27 mouse cellular contexts compared by ENCODE assay signal in the genomic region with DNA sequence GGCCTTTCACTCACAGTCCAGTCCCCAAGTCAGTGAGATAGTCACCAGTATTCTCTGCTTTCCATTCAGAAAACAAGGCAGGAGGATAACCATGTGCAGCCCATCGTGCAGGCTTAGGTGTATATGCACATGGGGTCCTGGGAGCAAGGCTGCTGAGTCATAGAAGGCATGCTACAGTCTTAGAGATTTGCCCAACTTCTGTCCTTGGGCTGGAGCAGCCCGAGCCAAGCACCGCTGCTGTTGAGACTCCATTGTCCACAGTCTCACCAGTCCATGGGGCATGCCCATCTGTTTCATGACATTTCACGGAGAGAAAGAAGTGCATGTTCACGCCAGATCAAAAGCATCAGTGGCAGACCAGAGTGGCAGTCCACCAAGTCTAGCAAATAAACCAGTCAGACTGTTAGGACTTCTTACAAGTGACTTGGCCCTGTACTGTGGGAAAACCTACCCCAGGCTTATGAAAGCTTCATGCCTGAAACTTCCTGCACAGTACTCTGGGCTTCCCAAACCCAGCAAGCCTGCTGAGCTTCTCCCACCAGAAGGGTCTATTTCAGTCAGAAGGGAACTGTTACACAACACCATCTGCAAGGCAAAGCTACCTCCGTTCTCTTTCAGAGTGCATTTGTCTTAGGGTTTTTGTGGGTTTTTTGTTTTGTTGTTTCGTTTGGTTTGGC. TPM values are rescaled to one million over a fixed set of nuclear protein-coding genes. Genes with fewer than 3 reads are reported as not detected.
DNase-seq lines count a peak whose midpoint lies in the region; ATAC-seq and TF ChIP-seq lines count a peak whose summit lies in the region.
"Had no signal": no experiment of that assay in that cellular context is flagged by ENCODE, and none has a peak within 500 bp of the region (broad histone marks: within the 10 kb centered on the region; RNA-seq: fewer than 3 reads in every experiment).

No protein-coding gene starts in this region.

- H3K4me3 ChIP-seq in cortical plate, adult 2 months (ENCODE audit: insufficient read depth, low read length): no peak overlapping the region
- H3K4me3 ChIP-seq: forebrain, embryonic 10.5 days; midbrain, embryonic 12.5 days; neural tube, embryonic 12.5 days had no signal

- peak overlapping the region; percentile 49 for H3K27ac ChIP-seq in cortical plate, adult 2 months (ENCODE audit: insufficient read depth, low read length)
- H3K27ac ChIP-seq: forebrain, embryonic 10.5 days; midbrain, embryonic 12.5 days; neural tube, embryonic 12.5 days had no signal

- peak; percentile 82 for ATAC-seq in frontal cortex, adult (ENCODE audit: low TSS enrichment)
- ATAC-seq in activated CD4-positive, CD25-positive, alpha-beta regulatory T cell, adult 4 months: no peak
- ATAC-seq: hindbrain, embryonic 16.5 days; intestine, embryonic 16.5 days; lung, postnatal 0 days had no signal

- intact Hi-C loops in left cerebral cortex, postnatal 14 days (cut with DNase I): no loop called here
- intact Hi-C loops in left cerebral cortex, postnatal 10 days (cut with DNase I): no loop called here

- no peak for DNase-seq in frontal cortex, postnatal 10 days (ENCODE audit: low spot score in 2 of 2)
- peak; percentile 58 to 79 for DNase-seq in left cerebral cortex, postnatal 14 days (ENCODE audit: low spot score in 2 of 2)
- no peak for DNase-seq in left cerebral cortex, postnatal 10 days (ENCODE audit: extremely low spot score in 1 of 2, low spot score in 2 of 2)
- DNase-seq in adrenal gland, adult 8-10 months: peak; percentile 58
- no peak for DNase-seq in ovary, postnatal 10 days (ENCODE audit: low spot score)
- DNase-seq: cerebellum, adult 18-20 months; cerebellum, postnatal 36 days; gastrocnemius, postnatal 14 days; kidney, postnatal 4 days; liver; thymus, adult 18-20 months had no signal

- peaks cover 6% of the 10 kb centered on the region for H3K4me1 ChIP-seq in cortical plate, adult 2 months (ENCODE audit: control insufficient read depth, insufficient read depth, low read length)
- H3K4me1 ChIP-seq: forebrain, embryonic 10.5 days; midbrain, embryonic 12.5 days; neural tube, embryonic 12.5 days had no signal

- no peak for TF ChIP-seq CTCF in cortical plate, adult 2 months (IDR thresholded peaks at IDR 0.05; ENCODE audit: extremely low read depth, insufficient read depth, low read length)

- TF ChIP-seq POLR2A in cortical plate, adult 2 months (IDR thresholded peaks at IDR 0.05; ENCODE audit: extremely low read depth, insufficient read depth, low read length): no peak

RNA-seq across cellular contexts. Expression of gene Ppm1f, which starts 22.3 kb away (rescaled TPM):
- total RNA-seq in left cerebral cortex, postnatal 14 days (2021): 10 to 100 TPM; 34.3 TPM
- 10 to 100 TPM; 25.2 to 25.7 TPM for total RNA-seq in left cerebral cortex, postnatal 10 days (2021)
- total RNA-seq in adrenal gland, adult 8-10 months (2022): 10 to 100 TPM; 42.1 to 54.6 (median 43.1) TPM
- polyA plus RNA-seq in cortical plate, adult 2 months (2012; rRNA removed): 41.7 and 43.9 TPM in 2 replicates
- polyA plus RNA-seq in activated CD4-positive, CD25-positive, alpha-beta regulatory T cell, adult 4 months (2017; shearing (Covaris generic)): 10 to 100 TPM in 1 of 2 experiments, 1 to 10 TPM in 1; 9.3 to 14.4 TPM

RNA-seq across cellular contexts. Expression of gene Vpreb1, which starts 47.9 kb away (rescaled TPM):
- not detected for total RNA-seq in left cerebral cortex, postnatal 14 days (2021)
- total RNA-seq in left cerebral cortex, postnatal 10 days (2021): not detected
- total RNA-seq in adrenal gland, adult 8-10 months (2022): under 1 TPM in 2 of 4 experiments, not detected in 2; 0.77 to 0.81 TPM
- 0.38 and 0.47 TPM in 2 replicates for polyA plus RNA-seq in cortical plate, adult 2 months (2012; rRNA removed)
- 1 to 10 TPM; 1.1 to 2.2 TPM for polyA plus RNA-seq in activated CD4-positive, CD25-positive, alpha-beta regulatory T cell, adult 4 months (2017; shearing (Covaris generic))
- total RNA-seq: gastrocnemius, postnatal 14 days; heart, adult 8-10 months; MEL had no signal

RNA-seq across cellular contexts. Expression of gene Top3b, which starts 48.0 kb away (rescaled TPM):
- total RNA-seq in left cerebral cortex, postnatal 14 days (2021): 10 to 100 TPM; 58.9 to 68.2 TPM
- 10 to 100 TPM; 60.8 to 63.8 TPM for total RNA-seq in left cerebral cortex, postnatal 10 days (2021)
- total RNA-seq in adrenal gland, adult 8-10 months (2022): 10 to 100 TPM; 52.5 to 84.9 (median 68.5) TPM
- 81.7 and 86.5 TPM in 2 replicates for polyA plus RNA-seq in cortical plate, adult 2 months (2012; rRNA removed)
- polyA plus RNA-seq in activated CD4-positive, CD25-positive, alpha-beta regulatory T cell, adult 4 months (2017; shearing (Covaris generic)): 10 to 100 TPM; 41.5 to 52.3 TPM

RNA-seq across cellular contexts. Expression of gene Igll1, which starts 54.8 kb away (rescaled TPM):
- total RNA-seq in left cerebral cortex, postnatal 14 days (2021): not detected
- not detected for total RNA-seq in left cerebral cortex, postnatal 10 days (2021)
- not detected for total RNA-seq in adrenal gland, adult 8-10 months (2022)
- not detected in 2 replicates for polyA plus RNA-seq in cortical plate, adult 2 months (2012; rRNA removed)
- under 1 TPM in 1 of 2 experiments, not detected in 1; 0.15 TPM for polyA plus RNA-seq in activated CD4-positive, CD25-positive, alpha-beta regulatory T cell, adult 4 months (2017; shearing (Covaris generic))
- total RNA-seq: CH12.LX; gastrocnemius, postnatal 14 days; heart, adult 8-10 months; hematopoietic stem cell, adult 5-6 weeks; left cerebral cortex, postnatal 36 days; MEL had no signal
- polyA plus RNA-seq: heart, embryonic 16.5 days; hindbrain, embryonic 16.5 days; kidney, embryonic 14.5 days; midbrain, embryonic 12.5 days; neural tube, embryonic 12.5 days had no signal

Comparison
In these comparisons a context has a peak if more than half of its experiments do, and no peak if none do; other contexts are left out.
1. DNase-seq: peak in left cerebral cortex, postnatal 14 days (2 of 2) and adrenal gland, adult 8-10 months (single experiment); none in frontal cortex, postnatal 10 days (0 of 2), left cerebral cortex, postnatal 10 days (0 of 2) and ovary, postnatal 10 days (single experiment).